Mouse (Mus musculus) CH12.LX (cell line): ENCODE measurements around the gene Psap. TPM values are rescaled to one million over a fixed set of nuclear protein-coding genes. Genes with fewer than 3 reads are reported as not detected.

Experiments
- DNase-seq: peaks from one replicate; pipeline ENCODE4 v3.0.0-alpha.2; 2013; ENCODE audit errors: extremely low read depth
- H3K27ac ChIP-seq: 2 replicates; pipeline ENCODE4 v1.5.1; 2012; ENCODE audit warnings: low read depth, mild to moderate bottlenecking, control low read depth, moderate library complexity; ENCODE audit not compliant: insufficient read depth
- H3K27me3 ChIP-seq: replicated peaks from 2 replicates; pipeline ENCODE3; 2012; ENCODE audit warnings: inconsistent platforms
- H3K36me3 ChIP-seq, 2 experiments: replicated peaks in 1 of 2; 2 replicates each; pipeline versions ENCODE3 to v1.6.1; 2012; ENCODE audit warnings: inconsistent platforms in 1 of 2, low read length in 1 of 2, mild to moderate bottlenecking in 1 of 2, mixed read lengths in 1 of 2, moderate library complexity in 1 of 2; ENCODE audit not compliant: control insufficient read depth in 1 of 2, insufficient read depth in 1 of 2
- H3K4me1 ChIP-seq, 2 experiments: 2 replicates each; pipeline ENCODE4 v1.6.1; 2012; ENCODE audit warnings: inconsistent platforms in 1 of 2, moderate library complexity in 1 of 2; ENCODE audit not compliant: insufficient read depth in 2 of 2, control insufficient read depth in 1 of 2
- H3K4me2 ChIP-seq: 2 replicates; pipeline ENCODE4 v1.6.1; 2012; ENCODE audit warnings: low read depth, mild to moderate bottlenecking, control low read depth; ENCODE audit not compliant: poor library complexity, insufficient read depth, severe bottlenecking
- H3K4me3 ChIP-seq, 3 experiments: fragments of 150-350 bp in 1 of 3; sonication (generic) in 1 of 3; replicated peaks in 1 of 3; 2 replicates each; pipeline versions ENCODE3 to v1.5.1; 2011 to 2012; ENCODE audit warnings: low read depth in 2 of 3, low read length in 2 of 3, mild to moderate bottlenecking in 2 of 3, moderate library complexity in 2 of 3, control low read depth in 1 of 3, improper control_type of control experiment in 1 of 3, inconsistent platforms in 1 of 3, mixed read lengths in 1 of 3; ENCODE audit not compliant: poor library complexity in 1 of 3
- H3K79me2 ChIP-seq: replicated peaks from 2 replicates; pipeline ENCODE4 v1.6.1; 2012; ENCODE audit warnings: mild to moderate bottlenecking, moderate library complexity; ENCODE audit not compliant: control insufficient read depth, poor library complexity, insufficient read depth, severe bottlenecking; ENCODE audit errors: extremely low read depth
- H3K9ac ChIP-seq: 2 replicates; pipeline ENCODE4 v1.6.1; 2012; ENCODE audit warnings: low read depth, mild to moderate bottlenecking, control low read depth, moderate library complexity; ENCODE audit not compliant: insufficient read depth
- H3K9me3 ChIP-seq: replicated peaks from 2 replicates; pipeline ENCODE3; 2012; ENCODE audit warnings: low read length, inconsistent platforms, mixed read lengths
- E2F4 ChIP-seq: IDR thresholded peaks from 2 replicates; pipeline ENCODE4 v1.6.1; 2011; ENCODE audit warnings: low read depth, low read length, improper control_type of control experiment; ENCODE audit not compliant: insufficient replicate concordance
- ETS1 ChIP-seq: conservative IDR thresholded peaks from 2 replicates; pipeline ENCODE4 v1.6.1; 2012; ENCODE audit warnings: low read depth, mild to moderate bottlenecking, inconsistent platforms, low read length, improper control_type of control experiment, moderate library complexity
- GABPA ChIP-seq: IDR thresholded peaks from 2 replicates; pipeline ENCODE4 v1.6.1; 2012; ENCODE audit warnings: low read depth, low read length, improper control_type of control experiment, inconsistent platforms; ENCODE audit not compliant: insufficient replicate concordance
- HCFC1 ChIP-seq: IDR thresholded peaks from 2 replicates; pipeline ENCODE4 v1.6.1; 2012; ENCODE audit warnings: low read depth, mild to moderate bottlenecking, inconsistent platforms, low read length, improper control_type of control experiment
- IRF4 ChIP-seq: IDR thresholded peaks from 2 replicates; pipeline ENCODE4 v1.6.1; 2014; ENCODE audit warnings: low read depth, mild to moderate bottlenecking, inconsistent platforms, low read length, improper control_type of control experiment
- JUND ChIP-seq: conservative IDR thresholded peaks from 2 replicates; pipeline ENCODE4 v1.6.1; 2011; ENCODE audit warnings: low read depth, low read length, improper control_type of control experiment
- MAX ChIP-seq: IDR thresholded peaks from 2 replicates; pipeline ENCODE4 v1.6.1; 2011; ENCODE audit warnings: low read length, improper control_type of control experiment
- MXI1 ChIP-seq: IDR thresholded peaks from 2 replicates; pipeline ENCODE4 v1.6.1; 2011; ENCODE audit warnings: mild to moderate bottlenecking, low read depth, low read length, improper control_type of control experiment
- SMC3 ChIP-seq: IDR thresholded peaks from 2 replicates; pipeline ENCODE4 v1.6.1; 2011; ENCODE audit warnings: low read depth, low read length, improper control_type of control experiment
- TBP ChIP-seq: conservative IDR thresholded peaks from 2 replicates; pipeline ENCODE4 v1.6.1; 2011; ENCODE audit warnings: low read depth, low read length, improper control_type of control experiment
- TCF12 ChIP-seq: IDR thresholded peaks from 2 replicates; pipeline ENCODE4 v1.6.1; 2014; ENCODE audit warnings: low read depth, mild to moderate bottlenecking, inconsistent platforms, low read length, improper control_type of control experiment
- USF1 ChIP-seq: IDR thresholded peaks from 2 replicates; pipeline ENCODE4 v1.6.1; 2014; ENCODE audit warnings: low read depth, mild to moderate bottlenecking, inconsistent platforms, low read length, improper control_type of control experiment
- ZKSCAN1 ChIP-seq: IDR thresholded peaks from 2 replicates; pipeline ENCODE4 v1.6.1; 2012; ENCODE audit warnings: low read depth, inconsistent platforms, low read length, improper control_type of control experiment, borderline replicate concordance
- ZMIZ1 ChIP-seq: IDR thresholded peaks from 2 replicates; pipeline ENCODE4 v1.6.1; 2012; ENCODE audit warnings: low read depth, mild to moderate bottlenecking, inconsistent platforms, low read length, improper control_type of control experiment
- ZNF384 ChIP-seq: IDR thresholded peaks from 2 replicates; pipeline ENCODE4 v1.6.1; 2012; ENCODE audit warnings: low read depth, low read length, improper control_type of control experiment, inconsistent platforms
- dilution Hi-C: fragments of 300-500 bp; cut with MboI; formaldehyde crosslinking; loops from 2 replicates; pipeline ENCODE4 v1.14.3; 2020; ENCODE audit warnings: low sequenced_read_pairs; ENCODE audit not compliant: extremely low pct_unique_long_range_greater_than_20kb, extremely low pct_ligation_motif_present
- in situ Hi-C: fragments of 300-500 bp; cut with MboI; formaldehyde crosslinking; loops from 3 replicates; pipeline ENCODE4 v1.14.3; 2019; ENCODE audit warnings: low sequenced_read_pairs, low pct_ligation_motif_present, low pct_unique_long_range_greater_than_20kb, mixed read lengths
- polyA plus RNA-seq: library from polyadenylated mRNA; unstranded; fragments of >175 nt; gene quantifications from 2 replicates; pipeline ENCODE4 v1.2.1, GENCODE M21; 2012; ENCODE audit warnings: low read depth; ENCODE audit not compliant: insufficient read length
- total RNA-seq, 2 experiments: library from RNA; depleted of rRNA; stranded (reverse); fragments of 300-350 nt in 1 of 2; fragments of >200 nt in 1 of 2; gene quantifications; 2 replicates each; pipeline ENCODE4 v1.2.3; 2012 to 2014

The Psap gene
- total and polyA plus RNA-seq, 3 experiments: 223 to 470 (median 300) TPM

DNA sequence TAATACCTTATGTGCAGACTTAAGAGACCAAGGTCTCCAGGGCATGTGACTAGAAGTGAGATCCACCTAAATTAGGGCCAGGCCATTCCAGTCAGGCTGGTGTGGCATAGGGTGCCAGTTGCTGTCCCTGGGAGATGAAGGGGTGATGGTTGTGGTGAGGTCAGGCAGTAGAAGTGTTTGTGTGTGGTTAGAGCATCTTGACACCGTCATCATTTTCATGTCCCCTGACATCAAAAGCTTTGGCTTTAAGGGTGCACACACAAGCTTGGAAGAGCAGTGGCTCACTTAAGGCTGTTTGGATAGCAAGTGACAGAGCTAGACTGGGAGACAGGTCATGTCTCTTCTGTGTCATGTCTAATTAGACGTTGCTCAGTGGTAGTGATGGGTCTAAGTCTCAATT lies 10.3 kb downstream of the Psap start:
- peak overlapping the region in 1 of 3 experiments; percentile 8 for H3K4me3 ChIP-seq
- in situ Hi-C loops (loop anchor here (5.0 kb wide), 1 partner anchor 35 kb away; no protein-coding TSS in a partner anchor), dilution Hi-C loops (no loop called here)
- TF ChIP-seq TCF12 (0 out of 2 replicates have a peak, but pooled peaks have one; percentile 3), MAX (0 out of 2 replicates have a peak, but pooled peaks have one; percentile 38), HCFC1 (no peak)
- no peak overlapping the region for H3K9ac ChIP-seq
- H3K9me3 ChIP-seq: no peaks in the 10 kb centered on the region
- peak overlapping the region; percentile 57 for H3K27ac ChIP-seq
- no peak for DNase-seq
- H3K4me1 ChIP-seq: peaks cover 59 to 93% of the 10 kb centered on the region in 2 experiments
- H3K79me2 ChIP-seq: peaks cover 98% of the 10 kb centered on the region
- no peaks in the 10 kb centered on the region for H3K27me3 ChIP-seq
- H3K4me2 ChIP-seq: peak overlapping the region; percentile 5; the same call in 1 of the 2 replicates
- H3K36me3 ChIP-seq: peaks cover 17 to 45% of the 10 kb centered on the region in 2 experiments

- Histone ChIP-seq H3K9me3 (no peaks in the 10 kb centered on the region), H3K4me2 (peak overlapping the region; percentile 75), H3K79me2 (peaks cover 83% of the 10 kb centered on the region), H3K27ac (peak overlapping the region; percentile 51), H3K4me1 (peaks cover 54 to 83% of the 10 kb centered on the region in 2 experiments), H3K4me3 (no peak overlapping the region), H3K9ac (peak overlapping the region; percentile 8; the same call in 1 of the 2 replicates), H3K27me3 (no peaks in the 10 kb centered on the region), H3K36me3 (peaks cover 32 to 54% of the 10 kb centered on the region in 2 experiments)
- in situ Hi-C loops: loop anchor here (5.0 kb wide), 1 partner anchor 37 kb away; no protein-coding TSS in a partner anchor
- DNase-seq: peak; percentile 61
- dilution Hi-C loops: no loop called here
- TF ChIP-seq MXI1 (no peak), JUND (no peak), SMC3 (no peak), TCF12 (no peak), USF1 (no peak), GABPA (no peak), E2F4 (no peak), ETS1 (no peak), TBP (no peak), IRF4 (no peak), ZKSCAN1 (no peak), ZNF384 (no peak), ZMIZ1 (no peak)
These were observed 11.8 kb downstream of the Psap start for GRCm38 (mm10) chr10:60289216-60289615.
